Mouse (Mus musculus) kidney, adult 2 months (tissue): ENCODE data around the gene Il15.

Experiments used
- CTCF ChIP-seq: fragments of 200-500 bp; conservative IDR thresholded peaks from 2 replicates; pipeline ENCODE4 v1.5.1; 2011; ENCODE audit warnings: low read depth, mild to moderate bottlenecking, control low read depth, low read length, moderate library complexity, mixed read lengths; ENCODE audit not compliant: insufficient read depth, insufficient read length
- POLR2A ChIP-seq: fragments of 200-500 bp; IDR thresholded peaks from one replicate; pipeline ENCODE4 v1.6.1; 2011; ENCODE audit warnings: low read depth, low read length, control low read depth

DNA sequence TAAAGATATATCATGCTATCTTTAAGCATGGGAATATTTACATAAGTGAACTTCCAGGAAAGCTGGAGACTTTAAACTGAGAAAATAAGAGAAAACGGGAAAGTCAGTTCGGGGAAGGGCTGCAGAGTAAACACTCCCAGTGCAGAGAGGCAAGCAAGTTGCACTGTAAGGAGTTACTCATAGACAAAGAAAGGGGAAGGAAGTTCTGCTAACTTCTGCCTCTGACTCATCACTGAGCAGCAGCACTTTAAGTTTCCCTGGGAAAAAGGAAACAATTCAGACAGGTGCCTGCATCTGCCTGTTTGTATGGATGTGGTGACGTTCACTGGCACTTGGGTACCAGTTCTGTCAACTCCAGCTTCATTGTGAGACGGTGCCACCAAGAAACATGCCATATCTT, 28.6 kb downstream of the Il15 start:
- TF ChIP-seq CTCF (no peak), POLR2A (no peak)
